Mouse (Mus musculus): ENCODE data around the gene Dnajc3. TPM values are rescaled to one million over a fixed set of nuclear protein-coding genes. Genes with fewer than 3 reads are reported as not detected.
A peak's percentile ranks its signal among the peaks of the same experiment; 100 is the strongest.

Dnajc3 gene
- polyA plus RNA-seq, 1 experiment, result 27.4 TPM

GRCm38 (mm10) chr14:118922251-118922650 lies 15.5 kb upstream of the Dnajc3 start:
- Histone ChIP-seq H3K4me3 (ENCODE audit: insufficient read depth, low read depth, low read length) (peak overlapping the region; percentile 25), H3K4me1 (ENCODE audit: control insufficient read depth, insufficient read depth, insufficient read length, low read length) (no peaks in the 10 kb centered on the region)

GRCm38 (mm10) chr14:118922667-118923184 lies 15.1 kb upstream of the Dnajc3 start:
- Histone ChIP-seq H3K4me1 (ENCODE audit: control insufficient read depth, insufficient read depth, insufficient read length, low read length) (no peaks in the 10 kb centered on the region), H3K4me3 (ENCODE audit: insufficient read depth, low read depth, low read length) (peak overlapping the region; percentile 25), H3K27ac (replicated peaks; ENCODE audit: low read depth, low read length) (no peak overlapping the region)

More at GRCm38 (mm10) chr14:118922251-118922650, 15.5 kb upstream of the Dnajc3 start:
- no peak overlapping the region for H3K27ac ChIP-seq (replicated peaks; ENCODE audit: low read depth, low read length)

GRCm38 (mm10) chr14:118924673-118925615 lies 12.8 kb upstream of the Dnajc3 start, which contains the start of gene Dzip1:
Gene Dzip1, minus strand, starts transcription at chr14:118925460.
- Histone ChIP-seq H3K27ac (replicated peaks; ENCODE audit: low read depth, low read length) (no peak within 1 kb of the TSS), H3K4me1 (ENCODE audit: control insufficient read depth, insufficient read depth, insufficient read length, low read length) (no peaks in the 10 kb centered on the region), H3K4me3 (ENCODE audit: insufficient read depth, low read depth, low read length) (peak within 1 kb of the TSS; percentile 53)

GRCm38 (mm10) chr14:118928565-118928964 lies 9.2 kb upstream of the Dnajc3 start:
- H3K27ac ChIP-seq (replicated peaks; ENCODE audit: low read depth, low read length), result no peak overlapping the region
- no peak overlapping the region for H3K4me3 ChIP-seq (ENCODE audit: insufficient read depth, low read depth, low read length)
- no peaks in the 10 kb centered on the region for H3K4me1 ChIP-seq (ENCODE audit: control insufficient read depth, insufficient read depth, insufficient read length, low read length)

- H3K27ac ChIP-seq (replicated peaks; ENCODE audit: low read depth, low read length), result no peak overlapping the region
- no peaks in the 10 kb centered on the region for H3K4me1 ChIP-seq (ENCODE audit: control insufficient read depth, insufficient read depth, insufficient read length, low read length)
- no peak overlapping the region for H3K4me3 ChIP-seq (ENCODE audit: insufficient read depth, low read depth, low read length)
Observed at GRCm38 (mm10) chr14:118929779-118930178, 8.0 kb upstream of the Dnajc3 start.

- H3K27ac ChIP-seq (replicated peaks; ENCODE audit: low read depth, low read length), result no peak overlapping the region
- no peak overlapping the region for H3K4me3 ChIP-seq (ENCODE audit: insufficient read depth, low read depth, low read length)
- H3K4me1 ChIP-seq (ENCODE audit: control insufficient read depth, insufficient read depth, insufficient read length, low read length), result no peaks in the 10 kb centered on the region
Observed at GRCm38 (mm10) chr14:118930777-118931176, 7.0 kb upstream of the Dnajc3 start.

- Histone ChIP-seq H3K4me1 (ENCODE audit: control insufficient read depth, insufficient read depth, insufficient read length, low read length) (no peaks in the 10 kb centered on the region), H3K27ac (replicated peaks; ENCODE audit: low read depth, low read length) (no peak overlapping the region), H3K4me3 (ENCODE audit: insufficient read depth, low read depth, low read length) (no peak overlapping the region)
Observed at GRCm38 (mm10) chr14:118931181-118931580, 6.6 kb upstream of the Dnajc3 start.

GRCm38 (mm10) chr14:118932956-118933355 lies 4.8 kb upstream of the Dnajc3 start:
- H3K27ac ChIP-seq (replicated peaks; ENCODE audit: low read depth, low read length), result no peak overlapping the region
- H3K4me3 ChIP-seq (ENCODE audit: insufficient read depth, low read depth, low read length), result no peak overlapping the region
- no peaks in the 10 kb centered on the region for H3K4me1 ChIP-seq (ENCODE audit: control insufficient read depth, insufficient read depth, insufficient read length, low read length)

GRCm38 (mm10) chr14:118934686-118935085 lies 3.1 kb upstream of the Dnajc3 start:
- Histone ChIP-seq H3K27ac (replicated peaks; ENCODE audit: low read depth, low read length) (no peak overlapping the region), H3K4me1 (ENCODE audit: control insufficient read depth, insufficient read depth, insufficient read length, low read length) (0 out of 2 replicates have a peak, but pooled peaks cover 4% of the 10 kb centered on the region), H3K4me3 (ENCODE audit: insufficient read depth, low read depth, low read length) (no peak overlapping the region)

GRCm38 (mm10) chr14:118936236-118936635 lies 1.5 kb upstream of the Dnajc3 start:
- H3K4me1 ChIP-seq (ENCODE audit: control insufficient read depth, insufficient read depth, insufficient read length, low read length), result peaks cover 8% of the 10 kb centered on the region; the same call in 1 of the 2 replicates
- H3K27ac ChIP-seq (replicated peaks; ENCODE audit: low read depth, low read length), result no peak overlapping the region
- H3K4me3 ChIP-seq (ENCODE audit: insufficient read depth, low read depth, low read length), result no peak overlapping the region

- H3K4me3 ChIP-seq (ENCODE audit: insufficient read depth, low read depth, low read length), result peak overlapping the region; percentile 62
- peak overlapping the region; percentile 58 for H3K27ac ChIP-seq (replicated peaks; ENCODE audit: low read depth, low read length)
- H3K4me1 ChIP-seq (ENCODE audit: control insufficient read depth, insufficient read depth, insufficient read length, low read length), result peaks cover 9% of the 10 kb centered on the region
Observed at GRCm38 (mm10) chr14:118936952-118937351, 824 bp upstream of the Dnajc3 start.

GRCm38 (mm10) chr14:118938551-118938950 lies 775 bp downstream of the Dnajc3 start:
- Histone ChIP-seq H3K4me1 (ENCODE audit: control insufficient read depth, insufficient read depth, insufficient read length, low read length) (peaks cover 12% of the 10 kb centered on the region), H3K4me3 (ENCODE audit: insufficient read depth, low read depth, low read length) (peak overlapping the region; percentile 99)

GRCm38 (mm10) chr14:118940796-118941495 lies 3.2 kb downstream of the Dnajc3 start:
- Histone ChIP-seq H3K4me1 (ENCODE audit: control insufficient read depth, insufficient read depth, insufficient read length, low read length) (peaks cover 18% of the 10 kb centered on the region), H3K4me3 (ENCODE audit: insufficient read depth, low read depth, low read length) (no peak overlapping the region), H3K27ac (replicated peaks; ENCODE audit: low read depth, low read length) (no peak overlapping the region)

More at GRCm38 (mm10) chr14:118938551-118938950, 775 bp downstream of the Dnajc3 start:
- peak overlapping the region; percentile 94 for H3K27ac ChIP-seq (replicated peaks; ENCODE audit: low read depth, low read length)

- Histone ChIP-seq H3K4me1 (ENCODE audit: control insufficient read depth, insufficient read depth, insufficient read length, low read length) (peaks cover 19% of the 10 kb centered on the region), H3K27ac (replicated peaks; ENCODE audit: low read depth, low read length) (no peak overlapping the region), H3K4me3 (ENCODE audit: insufficient read depth, low read depth, low read length) (no peak overlapping the region)
Observed at GRCm38 (mm10) chr14:118942076-118942475, 4.3 kb downstream of the Dnajc3 start.

GRCm38 (mm10) chr14:118944702-118945101 lies 6.9 kb downstream of the Dnajc3 start:
- Histone ChIP-seq H3K4me3 (ENCODE audit: insufficient read depth, low read depth, low read length) (no peak overlapping the region), H3K4me1 (ENCODE audit: control insufficient read depth, insufficient read depth, insufficient read length, low read length) (peaks cover 15% of the 10 kb centered on the region), H3K27ac (replicated peaks; ENCODE audit: low read depth, low read length) (no peak overlapping the region)

Data from brown adipose tissue, adult 24 weeks (tissue).